Mouse (Mus musculus): ENCODE results near the gene Pla2g3. TPM values are rescaled to one million over a fixed set of nuclear protein-coding genes. Genes with fewer than 3 reads are reported as not detected.

Gene Pla2g3
- polyA plus RNA-seq, 1 experiment from 2014 or later, result 1.4 TPM

DNA sequence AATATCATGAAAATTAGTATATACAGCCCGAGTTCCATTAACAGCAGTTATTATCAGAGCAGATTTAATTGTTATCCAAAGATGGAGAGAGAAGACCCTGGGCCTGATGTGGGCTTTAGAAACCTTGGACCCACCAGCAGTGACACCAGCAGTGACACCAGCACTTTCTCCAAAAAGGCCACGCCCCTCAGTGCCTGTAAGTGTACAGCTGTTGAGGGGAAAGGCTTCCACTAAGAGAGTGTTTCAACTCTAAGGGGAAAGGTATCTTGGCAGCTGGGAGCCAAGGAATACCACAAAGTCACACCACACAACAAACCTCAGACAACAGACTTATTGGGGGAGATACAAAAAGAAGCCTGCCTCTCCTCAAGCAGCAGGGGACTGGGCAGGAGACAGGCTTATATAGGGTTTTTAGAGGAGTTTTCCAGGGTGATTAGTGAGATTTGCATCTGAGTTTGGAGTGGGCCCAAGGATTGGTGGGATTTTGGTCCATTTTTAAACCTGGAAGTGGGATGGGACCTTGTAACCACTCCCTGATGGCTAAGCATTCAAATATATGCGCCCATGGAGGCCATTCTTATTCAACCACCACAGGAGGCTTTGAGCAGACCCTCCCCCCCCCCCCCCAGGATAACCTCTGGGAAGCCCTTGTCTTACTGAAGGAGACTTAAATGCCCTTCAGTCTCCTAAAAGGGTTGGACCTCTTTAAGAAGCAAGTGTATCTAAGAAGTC is 60.6 kb downstream of the Pla2g3 start:
- no peak for DNase-seq (ENCODE audit: extremely low spot score, low spot score)
- H3K4me1 ChIP-seq, result peaks cover 12% of the 10 kb centered on the region
- no peak overlapping the region for H3K27ac ChIP-seq
- H3K36me3 ChIP-seq (replicated peaks), result no peaks in the 10 kb centered on the region
- no peaks in the 10 kb centered on the region for H3K27me3 ChIP-seq (ENCODE audit: poor library complexity, severe bottlenecking)
- H3K4me3 ChIP-seq, result no peak overlapping the region
- 54% methylated on average over 3 of the region's 3 CpGs for WGBS
- peaks cover 5% of the 10 kb centered on the region; the same call in 1 of the 2 replicates for H3K9me3 ChIP-seq

Other genes starting within 250 kb of the Pla2g3 start
- 335 and 338 TPM in 2 replicates for gene Drg1, start 221.9 kb upstream of the Pla2g3 start, polyA plus RNA-seq (2016; fragmentation: Nextera tagmentation; extraction: Ambion mirVana)
- gene Patz1, start 199.4 kb upstream of the Pla2g3 start, polyA plus RNA-seq (2016; fragmentation: Nextera tagmentation; extraction: Ambion mirVana), result 96.7 and 111 TPM in 2 replicates
- gene Pik3ip1, start 157.9 kb upstream of the Pla2g3 start, polyA plus RNA-seq (2016; fragmentation: Nextera tagmentation; extraction: Ambion mirVana), result 5.6 and 6.2 TPM in 2 replicates
- 42.8 and 43.1 TPM in 2 replicates for gene Limk2, start 79.1 kb upstream of the Pla2g3 start, polyA plus RNA-seq (2016; fragmentation: Nextera tagmentation; extraction: Ambion mirVana)
- gene Rnf185, start 35.9 kb upstream of the Pla2g3 start, polyA plus RNA-seq (2016; fragmentation: Nextera tagmentation; extraction: Ambion mirVana), result 39.6 and 42.4 TPM in 2 replicates
- gene Inpp5j, start 16.5 kb downstream of the Pla2g3 start, polyA plus RNA-seq (2016; fragmentation: Nextera tagmentation; extraction: Ambion mirVana), result 0.20 and 0.21 TPM in 2 replicates
- 36.1 and 37.9 TPM in 2 replicates for gene Selenom, start 26.4 kb downstream of the Pla2g3 start, polyA plus RNA-seq (2016; fragmentation: Nextera tagmentation; extraction: Ambion mirVana)
- 35.1 and 40.2 TPM in 2 replicates for gene Smtn, start 52.3 kb downstream of the Pla2g3 start, polyA plus RNA-seq (2016; fragmentation: Nextera tagmentation; extraction: Ambion mirVana)
- gene Morc2a, start 160.9 kb downstream of the Pla2g3 start, polyA plus RNA-seq (2016; fragmentation: Nextera tagmentation; extraction: Ambion mirVana), result 41.8 and 42.6 TPM in 2 replicates